ENCODE assay signal across 8 mouse cellular contexts in the genomic region with DNA sequence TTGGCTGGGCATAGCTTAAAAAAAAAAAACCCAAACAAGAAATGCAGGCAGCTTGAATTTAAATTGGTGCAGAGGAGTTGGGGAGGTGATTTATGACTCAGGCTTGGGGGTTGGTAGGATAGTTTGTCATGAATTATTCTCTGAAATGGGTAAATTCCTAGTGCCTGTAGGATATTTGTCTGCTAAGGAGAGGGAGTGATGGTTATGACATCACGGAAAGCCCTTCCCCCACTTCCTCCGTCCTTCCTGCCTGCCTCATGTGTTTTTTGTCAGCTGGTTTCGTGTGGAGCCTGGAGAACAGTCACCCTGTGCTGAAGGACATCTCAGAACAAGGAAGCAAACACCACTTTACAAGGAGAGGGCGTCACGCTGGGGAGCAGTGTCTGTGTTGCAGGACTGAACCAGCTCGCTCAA. TPM values are rescaled to one million over a fixed set of nuclear protein-coding genes. Genes with fewer than 3 reads are reported as not detected.
A peak's percentile ranks its signal among the peaks of the same experiment; 100 is the strongest.
DNase-seq lines count a peak whose midpoint lies in the region; ATAC-seq and TF ChIP-seq lines count a peak whose summit lies in the region.

No protein-coding gene starts in this region.

- peak overlapping the region in 1 of 3 experiments; percentile 7 for H3K4me3 ChIP-seq in CH12.LX (replicated peaks in 1 of 3; ENCODE audit: low read depth in 2 of 3, low read length in 2 of 3, poor library complexity in 1 of 3)
- H3K4me3 ChIP-seq in hindbrain, embryonic 15.5 days, result no peak overlapping the region
- no peak overlapping the region for H3K4me3 ChIP-seq in spleen, adult 2 months (ENCODE audit: extremely low read depth, insufficient read depth, insufficient read length)

- no peak for ATAC-seq in hindbrain, embryonic 15.5 days (ENCODE audit: low FRiP score, low read depth)

- peaks cover 94% of the 10 kb centered on the region for H3K79me2 ChIP-seq in CH12.LX (replicated peaks; ENCODE audit: control insufficient read depth, extremely low read depth, insufficient read depth, poor library complexity, severe bottlenecking)

- in situ Hi-C loops in CH12.LX (cut with MboI; ENCODE audit: low pct_ligation_motif_present, low pct_unique_long_range_greater_than_20kb, low sequenced_read_pairs), result no loop called here

- H3K9ac ChIP-seq in CH12.LX (ENCODE audit: insufficient read depth, low read depth), result no peak overlapping the region
- H3K9ac ChIP-seq in hindbrain, embryonic 15.5 days, result no peak overlapping the region

- TF ChIP-seq POLR2A in CH12.LX (IDR thresholded peaks at IDR 0.05; ENCODE audit: low read depth, low read length), result no peak
- no peak for TF ChIP-seq POLR2A in spleen, adult 2 months (IDR thresholded peaks at IDR 0.05; ENCODE audit: low read depth, low read length)

- dilution Hi-C loops in CH12.LX (cut with MboI; ENCODE audit: extremely low pct_ligation_motif_present, extremely low pct_unique_long_range_greater_than_20kb, low sequenced_read_pairs), result no loop called here

- H3K27ac ChIP-seq in CH12.LX (ENCODE audit: insufficient read depth, low read depth), result peak overlapping the region; percentile 31
- H3K27ac ChIP-seq in hindbrain, embryonic 15.5 days (replicated peaks), result peak overlapping the region; percentile 42
- H3K27ac ChIP-seq in spleen, adult 2 months (ENCODE audit: insufficient read depth, low read length), result peak overlapping the region; percentile 45; the same call in 1 of the 2 replicates

- H3K4me1 ChIP-seq in CH12.LX (ENCODE audit: control insufficient read depth in 1 of 2, insufficient read depth in 2 of 2), result peaks cover 37 to 98% of the 10 kb centered on the region in 2 experiments
- peaks cover 59% of the 10 kb centered on the region for H3K4me1 ChIP-seq in hindbrain, embryonic 15.5 days (replicated peaks)
- H3K4me1 ChIP-seq in spleen, adult 2 months (ENCODE audit: control insufficient read depth, insufficient read depth, insufficient read length), result peaks cover 52% of the 10 kb centered on the region

- DNase-seq in CH12.LX (ENCODE audit: extremely low read depth), result peak; percentile 93
- peak; percentile 94 for DNase-seq in ZHBTc4 (ENCODE audit: low read depth, low spot score)
- peak; percentile 58 for DNase-seq in forelimb bud, embryonic 11.5 days (ENCODE audit: low read depth, low spot score)
- DNase-seq in left cerebral cortex, adult 11 months (ENCODE audit: low spot score), result peak; percentile 32
- DNase-seq in lung, postnatal 14 days, result peak; percentile 68
- DNase-seq in spleen, adult 2 months (ENCODE audit: low read depth in 1 of 2, low spot score in 2 of 2), result peak; percentile 54 to 56
- no peak for DNase-seq in cerebellum, adult 18-20 months

- H3K27me3 ChIP-seq in CH12.LX (replicated peaks), result no peaks in the 10 kb centered on the region
- no peaks in the 10 kb centered on the region for H3K27me3 ChIP-seq in hindbrain, embryonic 15.5 days
- H3K27me3 ChIP-seq in spleen, adult 2 months (ENCODE audit: control insufficient read depth, insufficient read depth, low read length), result no peaks in the 10 kb centered on the region

- TF ChIP-seq RAD21 in CH12.LX (IDR thresholded peaks at IDR 0.05; ENCODE audit: low read depth, low read length), result no peak; the same call in 1 of the 2 replicates

- no peak for TF ChIP-seq CTCF in CH12.LX (conservative IDR thresholded peaks at IDR 0.05 in 1 of 2, IDR thresholded peaks at IDR 0.05 in 1 of 2; ENCODE audit: low read depth in 2 of 2, low read length in 2 of 2)
- TF ChIP-seq CTCF in spleen, adult 2 months (IDR thresholded peaks at IDR 0.05; ENCODE audit: extremely low read depth, insufficient read depth, insufficient read length, insufficient replicate concordance), result no peak

- peaks cover 0 to 15% of the 10 kb centered on the region in 2 experiments for H3K36me3 ChIP-seq in CH12.LX (replicated peaks in 1 of 2; ENCODE audit: control insufficient read depth in 1 of 2, insufficient read depth in 1 of 2, low read length in 1 of 2)
- H3K36me3 ChIP-seq in hindbrain, embryonic 15.5 days, result no peaks in the 10 kb centered on the region
- H3K36me3 ChIP-seq in spleen, adult 2 months (ENCODE audit: control insufficient read depth, insufficient read depth, low read length), result no peaks in the 10 kb centered on the region

- H3K9me3 ChIP-seq in CH12.LX (replicated peaks; ENCODE audit: low read length), result no peaks in the 10 kb centered on the region
- no peaks in the 10 kb centered on the region for H3K9me3 ChIP-seq in hindbrain, embryonic 15.5 days

- 29% methylated on average over 6 of the region's 6 CpGs for WGBS in hindbrain, embryonic 15.5 days
- 9% methylated on average over 6 of the region's 6 CpGs for WGBS in spleen, adult 2 months

- 0 out of 2 replicates have a peak overlapping the region, but pooled peaks have one; percentile 22 for H3K4me2 ChIP-seq in CH12.LX (ENCODE audit: insufficient read depth, low read depth, poor library complexity, severe bottlenecking)
- H3K4me2 ChIP-seq in hindbrain, embryonic 15.5 days, result no peak overlapping the region

- TF ChIP-seq EP300 in CH12.LX (IDR thresholded peaks at IDR 0.05; ENCODE audit: low read length), result peak; percentile 73

TF ChIP-seq in CH12.LX, 34 proteins besides CTCF, POLR2A, EP300 and RAD21:
- TF ChIP-seq SIN3A (IDR thresholded peaks at IDR 0.05; ENCODE audit: low read length), result peak; percentile 83; the same call in 1 of the 2 replicates
- TF ChIP-seq ZC3H11A (IDR thresholded peaks at IDR 0.05; ENCODE audit: low read depth, low read length), result no peak
- TF ChIP-seq MYC (IDR thresholded peaks at IDR 0.05; ENCODE audit: low read depth, low read length), result peak; percentile 51; the same call in 1 of the 2 replicates
- peak; percentile 61; the same call in 1 of the 2 replicates for TF ChIP-seq IRF4 (IDR thresholded peaks at IDR 0.05; ENCODE audit: low read depth, low read length)
- TF ChIP-seq CHD2 (IDR thresholded peaks at IDR 0.05; ENCODE audit: low read length), result peak; percentile 83
- peak; percentile 40; the same call in 1 of the 2 replicates for TF ChIP-seq JUN (IDR thresholded peaks at IDR 0.05; ENCODE audit: insufficient read depth, low read depth, low read length)
- TF ChIP-seq MAFK (IDR thresholded peaks at IDR 0.05; ENCODE audit: insufficient replicate concordance, low read length), result no peak
- no peak for TF ChIP-seq MXI1 (IDR thresholded peaks at IDR 0.05; ENCODE audit: low read depth, low read length)
- TF ChIP-seq BHLHE40 (IDR thresholded peaks at IDR 0.05; ENCODE audit: low read depth, low read length), result peak; percentile 80
- peak; percentile 58 for TF ChIP-seq ELF1 (IDR thresholded peaks at IDR 0.05; ENCODE audit: low read depth, low read length)
- TF ChIP-seq JUND (conservative IDR thresholded peaks at IDR 0.05; ENCODE audit: low read depth, low read length), result peak; percentile 43; the same call in 1 of the 2 replicates
- no peak for TF ChIP-seq NELFE (IDR thresholded peaks at IDR 0.05; ENCODE audit: low read depth, low read length)
- TF ChIP-seq ZKSCAN1 (IDR thresholded peaks at IDR 0.05; ENCODE audit: borderline replicate concordance, low read depth, low read length), result no peak
- TF ChIP-seq ZNF384 (IDR thresholded peaks at IDR 0.05; ENCODE audit: low read depth, low read length), result peak; percentile 85
- TF ChIP-seq USF2 (conservative IDR thresholded peaks at IDR 0.05; ENCODE audit: low read depth, low read length), result no peak
- TF ChIP-seq ETS1 (conservative IDR thresholded peaks at IDR 0.05; ENCODE audit: low read depth, low read length), result peak; percentile 99
- TF ChIP-seq ZMIZ1 (IDR thresholded peaks at IDR 0.05; ENCODE audit: low read depth, low read length), result no peak
- peak; percentile 25; the same call in 1 of the 2 replicates for TF ChIP-seq MEF2A (IDR thresholded peaks at IDR 0.05; ENCODE audit: borderline replicate concordance, low read depth, low read length)
- peak; percentile 58 for TF ChIP-seq MAX (IDR thresholded peaks at IDR 0.05; ENCODE audit: low read length)

RNA-seq across cellular contexts. Expression of gene Dyrk1a, which starts 31.7 kb away (rescaled TPM):
- total RNA-seq in CH12.LX (2012; rRNA removed), result 32.4 and 36.1 TPM in 2 replicates
- total RNA-seq in CH12.LX (2014; rRNA removed), result 39.2 and 40.4 TPM in 2 replicates
- polyA plus RNA-seq in CH12.LX (2012; ENCODE audit: insufficient read length, low read depth), result 42.9 and 53.7 TPM in 2 replicates
- 10.5 and 10.7 TPM in 2 replicates for polyA plus RNA-seq in hindbrain, embryonic 15.5 days (2015; fragmentation: Nextera tagmentation; extraction: Ambion mirVana)
- 24.7 and 30.7 TPM in 2 replicates for polyA plus RNA-seq in spleen, adult 2 months (2012; rRNA removed)

Comparison
In these comparisons a context has a peak if more than half of its experiments do, and no peak if none do; other contexts are left out.
1. DNase-seq: peak in CH12.LX (single experiment), ZHBTc4 (single experiment), forelimb bud, embryonic 11.5 days (single experiment), left cerebral cortex, adult 11 months (single experiment), lung, postnatal 14 days (single experiment) and spleen, adult 2 months (2 of 2); none in cerebellum, adult 18-20 months (0 of 2).
2. Peak in every context shown above with its lines, with median percentiles within 50 percentile points of each other: H3K27ac ChIP-seq.